Mouse (Mus musculus): ENCODE results near the gene Dhh. TPM values are rescaled to one million over a fixed set of nuclear protein-coding genes. Genes with fewer than 3 reads are reported as not detected.

The Dhh gene
- polyA plus RNA-seq, 1 experiment from 2014 or later: 0.84 TPM

- H3K27ac ChIP-seq: no peak overlapping the region; the same call in 1 of the 2 replicates
- WGBS: 47% methylated on average over 11 of the region's 11 CpGs
- peaks cover 32% of the 10 kb centered on the region for H3K36me3 ChIP-seq
- H3K4me1 ChIP-seq: peaks cover 39% of the 10 kb centered on the region
- peak overlapping the region; percentile 91 for H3K4me3 ChIP-seq
- peak overlapping the region; percentile 99 for H3K4me2 ChIP-seq (replicated peaks)
- no peak for ATAC-seq (ENCODE audit: low FRiP score)
- H3K9ac ChIP-seq: peak overlapping the region; percentile 99
- no peaks in the 10 kb centered on the region for H3K27me3 ChIP-seq
- no peaks in the 10 kb centered on the region for H3K9me3 ChIP-seq (replicated peaks)
Measured at GRCm38 (mm10) chr15:98868346-98869063, 29.8 kb downstream of the Dhh start.

GRCm38 (mm10) chr15:98867321-98867720 lies 31.0 kb downstream of the Dhh start:
- no peaks in the 10 kb centered on the region for H3K9me3 ChIP-seq (replicated peaks)
- H3K4me1 ChIP-seq: peaks cover 32% of the 10 kb centered on the region
- 75% methylated on average over 6 of the region's 6 CpGs for WGBS
- peaks cover 44% of the 10 kb centered on the region for H3K36me3 ChIP-seq
- H3K4me3 ChIP-seq: no peak overlapping the region
- H3K4me2 ChIP-seq (replicated peaks): peak overlapping the region; percentile 99
- ATAC-seq (ENCODE audit: low FRiP score): no peak
- H3K9ac ChIP-seq: no peak overlapping the region
- H3K27me3 ChIP-seq: no peaks in the 10 kb centered on the region
- no peak overlapping the region for H3K27ac ChIP-seq

- WGBS: 95% methylated on average over 5 of the region's 5 CpGs
Measured at GRCm38 (mm10) chr15:98866501-98866900, 31.8 kb downstream of the Dhh start.

GRCm38 (mm10) chr15:98865771-98866170 lies 32.6 kb downstream of the Dhh start:
- WGBS: 97% methylated on average over 8 of the region's 8 CpGs
- H3K4me2 ChIP-seq (replicated peaks): no peak overlapping the region
- H3K36me3 ChIP-seq: peaks cover 60% of the 10 kb centered on the region
- no peak overlapping the region for H3K27ac ChIP-seq
- no peak overlapping the region for H3K9ac ChIP-seq
- H3K9me3 ChIP-seq (replicated peaks): no peaks in the 10 kb centered on the region
- peaks cover 32% of the 10 kb centered on the region for H3K4me1 ChIP-seq
- ATAC-seq (ENCODE audit: low FRiP score): no peak
- H3K4me3 ChIP-seq: no peak overlapping the region
- H3K27me3 ChIP-seq: no peaks in the 10 kb centered on the region

More at GRCm38 (mm10) chr15:98866501-98866900, 31.8 kb downstream of the Dhh start:
- ATAC-seq (ENCODE audit: low FRiP score): no peak
- Histone ChIP-seq H3K27ac (no peak overlapping the region), H3K9me3 (replicated peaks) (no peaks in the 10 kb centered on the region), H3K4me3 (no peak overlapping the region), H3K4me2 (replicated peaks) (no peak overlapping the region), H3K27me3 (no peaks in the 10 kb centered on the region), H3K4me1 (peaks cover 32% of the 10 kb centered on the region), H3K9ac (no peak overlapping the region), H3K36me3 (peaks cover 52% of the 10 kb centered on the region)

GRCm38 (mm10) chr15:98864951-98865350 lies 33.4 kb downstream of the Dhh start:
- Histone ChIP-seq H3K27ac (no peak overlapping the region), H3K36me3 (peaks cover 68% of the 10 kb centered on the region), H3K27me3 (no peaks in the 10 kb centered on the region), H3K4me1 (peaks cover 30% of the 10 kb centered on the region), H3K4me3 (no peak overlapping the region), H3K9me3 (replicated peaks) (no peaks in the 10 kb centered on the region), H3K4me2 (replicated peaks) (no peak overlapping the region), H3K9ac (no peak overlapping the region)
- no peak for ATAC-seq (ENCODE audit: low FRiP score)
- WGBS: 94% methylated on average over 6 of the region's 6 CpGs

DNA sequence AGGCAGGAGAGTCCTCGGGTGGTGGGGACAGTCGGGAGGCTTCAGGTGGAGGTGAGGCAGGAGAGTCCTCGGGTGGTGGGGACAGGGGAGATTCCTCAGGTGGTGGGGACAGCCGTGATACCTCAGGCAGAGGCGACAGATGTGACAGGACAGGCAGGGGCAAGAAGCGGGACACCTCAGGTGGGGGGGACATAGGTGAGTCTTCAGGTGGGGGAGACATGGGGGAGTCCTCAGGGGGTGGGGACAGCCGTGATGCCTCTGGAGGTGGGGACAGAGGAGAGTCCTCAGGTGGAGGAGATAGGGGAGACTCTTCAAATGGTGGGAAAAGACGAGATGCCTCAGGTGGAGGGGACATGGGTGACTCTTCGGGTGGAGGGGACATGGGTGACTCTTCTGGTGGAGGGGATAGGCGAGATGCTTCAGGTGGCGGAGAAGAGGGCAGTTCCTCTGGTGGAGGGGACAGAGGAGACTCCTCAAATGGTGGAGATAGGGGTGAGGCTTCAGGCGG lies 34.8 kb downstream of the Dhh start:
- H3K9me3 ChIP-seq (replicated peaks): no peaks in the 10 kb centered on the region
- WGBS: 94% methylated on average over 12 of the region's 12 CpGs
- H3K27ac ChIP-seq: no peak overlapping the region
- no peaks in the 10 kb centered on the region for H3K27me3 ChIP-seq
- no peak for ATAC-seq (ENCODE audit: low FRiP score)
- H3K4me1 ChIP-seq: peaks cover 15% of the 10 kb centered on the region
- no peak overlapping the region for H3K4me2 ChIP-seq (replicated peaks)
- H3K36me3 ChIP-seq: peaks cover 82% of the 10 kb centered on the region
- no peak overlapping the region for H3K4me3 ChIP-seq
- no peak overlapping the region for H3K9ac ChIP-seq

- no peaks in the 10 kb centered on the region for H3K4me1 ChIP-seq
- peaks cover 98% of the 10 kb centered on the region for H3K36me3 ChIP-seq
- 85% methylated on average over 21 of the region's 21 CpGs for WGBS
- ATAC-seq (ENCODE audit: low FRiP score): no peak
- no peaks in the 10 kb centered on the region for H3K27me3 ChIP-seq
- no peaks in the 10 kb centered on the region for H3K9me3 ChIP-seq (replicated peaks)
- H3K9ac ChIP-seq: no peak overlapping the region
- no peak overlapping the region for H3K4me3 ChIP-seq
- H3K27ac ChIP-seq: no peak overlapping the region
- no peak overlapping the region for H3K4me2 ChIP-seq (replicated peaks)
Measured at GRCm38 (mm10) chr15:98861701-98862410, 36.5 kb downstream of the Dhh start.

DNA sequence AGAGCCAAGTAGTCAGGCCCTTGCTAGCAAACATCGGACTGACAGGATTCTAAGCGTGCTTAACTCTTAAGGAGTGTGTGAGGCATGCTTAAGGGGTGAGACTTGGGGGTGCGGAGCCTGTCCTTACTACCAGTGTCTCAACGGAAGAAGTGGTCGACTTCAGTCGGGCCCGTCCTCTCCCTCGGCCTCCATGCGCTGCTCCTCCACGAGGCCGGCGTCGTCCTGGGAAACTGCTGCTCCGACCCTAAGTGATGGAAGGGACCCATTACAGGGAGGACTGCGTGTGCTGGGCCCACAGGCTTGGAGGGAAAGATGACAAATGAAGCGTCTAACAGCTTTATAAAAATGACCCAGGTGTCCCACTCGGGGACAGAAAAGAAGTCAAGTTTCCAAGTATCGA lies 37.4 kb downstream of the Dhh start:
- Histone ChIP-seq H3K27ac (no peak overlapping the region), H3K4me1 (no peaks in the 10 kb centered on the region), H3K9ac (no peak overlapping the region), H3K9me3 (replicated peaks) (no peaks in the 10 kb centered on the region), H3K36me3 (peaks cover 99% of the 10 kb centered on the region), H3K27me3 (no peaks in the 10 kb centered on the region), H3K4me3 (no peak overlapping the region), H3K4me2 (replicated peaks) (no peak overlapping the region)
- no peak for ATAC-seq (ENCODE audit: low FRiP score)
- 95% methylated on average over 18 of the region's 18 CpGs for WGBS

DNA sequence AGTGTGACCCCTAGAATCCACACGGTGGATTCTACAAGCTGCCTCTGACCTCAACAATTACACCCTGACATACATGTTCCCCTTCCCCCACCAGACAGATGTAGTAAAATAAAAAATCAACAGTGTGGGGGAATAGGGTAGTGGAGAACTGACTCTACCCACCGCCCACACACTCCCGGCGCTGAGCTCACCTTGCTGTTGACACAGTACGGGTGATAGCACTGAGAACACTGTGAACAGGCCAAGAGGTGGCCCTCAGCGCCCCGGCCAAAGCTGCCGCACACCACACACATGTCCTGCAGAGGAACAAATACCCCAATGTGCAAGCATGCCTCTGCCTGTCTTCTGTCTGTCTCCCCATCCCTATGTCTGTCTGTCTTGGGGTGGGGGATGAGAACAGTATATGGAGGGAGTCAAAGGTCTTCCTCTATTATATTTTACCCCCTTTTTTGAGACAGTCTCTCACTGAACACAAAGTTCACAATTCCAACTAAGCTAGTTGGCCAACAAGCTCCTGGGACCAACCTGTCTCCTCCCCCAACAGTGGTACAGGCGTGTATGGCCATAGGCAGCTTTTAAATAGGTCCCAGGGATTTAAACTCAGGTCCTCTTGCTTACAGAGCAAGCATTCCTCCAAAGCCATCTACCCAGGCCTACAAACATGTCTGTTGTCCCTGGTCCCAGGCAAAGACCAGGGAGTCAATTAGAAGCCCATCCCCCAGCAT lies 38.9 kb downstream of the Dhh start:
- 85% methylated on average over 9 of the region's 9 CpGs for WGBS
- H3K4me1 ChIP-seq: no peaks in the 10 kb centered on the region
- ATAC-seq (ENCODE audit: low FRiP score): no peak

GRCm38 (mm10) chr15:98854214-98854613 lies 44.1 kb downstream of the Dhh start:
- H3K36me3 ChIP-seq: peaks cover 99% of the 10 kb centered on the region
- no peaks in the 10 kb centered on the region for H3K9me3 ChIP-seq (replicated peaks)
- H3K27me3 ChIP-seq: no peaks in the 10 kb centered on the region
- no peaks in the 10 kb centered on the region for H3K4me1 ChIP-seq
- H3K4me2 ChIP-seq (replicated peaks): no peak overlapping the region
- ATAC-seq (ENCODE audit: low FRiP score): no peak
- WGBS: 94% methylated on average over 16 of the region's 16 CpGs
- H3K4me3 ChIP-seq: no peak overlapping the region
- H3K27ac ChIP-seq: no peak overlapping the region
- H3K9ac ChIP-seq: no peak overlapping the region

More for the DNA sequence above, 38.9 kb downstream of the Dhh start:
- peaks cover 99% of the 10 kb centered on the region for H3K36me3 ChIP-seq
- no peak overlapping the region for H3K4me2 ChIP-seq (replicated peaks)
- H3K9ac ChIP-seq: no peak overlapping the region
- H3K27ac ChIP-seq: no peak overlapping the region
- H3K9me3 ChIP-seq (replicated peaks): no peaks in the 10 kb centered on the region
- H3K27me3 ChIP-seq: no peaks in the 10 kb centered on the region
- no peak overlapping the region for H3K4me3 ChIP-seq

GRCm38 (mm10) chr15:98853161-98853937 lies 45.0 kb downstream of the Dhh start:
- 94% methylated on average over 28 of the region's 28 CpGs for WGBS
- Histone ChIP-seq H3K27me3 (no peaks in the 10 kb centered on the region), H3K9ac (no peak overlapping the region), H3K4me2 (replicated peaks) (no peak overlapping the region), H3K4me1 (no peaks in the 10 kb centered on the region), H3K9me3 (replicated peaks) (no peaks in the 10 kb centered on the region), H3K4me3 (no peak overlapping the region), H3K27ac (no peak overlapping the region), H3K36me3 (peaks cover 100% of the 10 kb centered on the region)
- no peak for ATAC-seq (ENCODE audit: low FRiP score)
